Mouse (Mus musculus): ENCODE measurements around the gene Agpat4.

DNA sequence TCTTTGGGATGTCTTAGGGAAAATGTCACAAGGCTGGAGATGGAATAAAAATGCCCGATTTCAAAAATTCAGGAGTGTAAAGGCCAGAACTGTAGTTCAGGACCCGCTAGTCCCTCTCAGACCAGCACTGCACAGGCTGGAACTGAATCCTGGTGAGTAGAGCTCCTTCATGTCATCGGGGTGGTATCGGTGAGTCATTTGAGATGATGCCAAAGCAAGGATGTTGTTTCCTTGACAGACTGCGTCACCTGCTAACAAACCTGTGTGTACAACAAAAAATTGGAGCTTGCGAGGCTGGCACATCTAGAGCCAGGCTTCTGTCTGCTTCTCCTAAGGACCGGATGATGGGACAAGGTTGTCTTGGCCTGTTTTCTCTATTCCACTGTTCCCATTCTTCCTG, 13.1 kb downstream of the Agpat4 start:
- TF ChIP-seq MAFK (IDR thresholded peaks at IDR 0.05; ENCODE audit: insufficient read depth, low read depth, low read length) (no peak), ZNF384 (IDR thresholded peaks at IDR 0.05; ENCODE audit: low read depth, low read length) (no peak), HCFC1 (IDR thresholded peaks at IDR 0.05; ENCODE audit: borderline replicate concordance, insufficient read depth, low read length) (no peak), CHD2 (IDR thresholded peaks at IDR 0.05; ENCODE audit: low read depth, low read length) (no peak)

All from ES-E14 (cell line).